Mouse (Mus musculus) mammary gland, adult 2 months (tissue): ENCODE data around the gene Try5. TPM values are rescaled to one million over a fixed set of nuclear protein-coding genes. Genes with fewer than 3 reads are reported as not detected.

ENCODE experiments used
- polyA plus RNA-seq: library from polyadenylated mRNA; depleted of rRNA; stranded (reverse); fragments of >200 nt; gene quantifications from 2 replicates; pipeline ENCODE4 v1.2.3, GENCODE M21; 2012; ENCODE audit warnings: low replicate concordance; rRNA removed

Gene Try5
- 0.18 and 0.72 TPM in 2 replicates for polyA plus RNA-seq

DNA sequence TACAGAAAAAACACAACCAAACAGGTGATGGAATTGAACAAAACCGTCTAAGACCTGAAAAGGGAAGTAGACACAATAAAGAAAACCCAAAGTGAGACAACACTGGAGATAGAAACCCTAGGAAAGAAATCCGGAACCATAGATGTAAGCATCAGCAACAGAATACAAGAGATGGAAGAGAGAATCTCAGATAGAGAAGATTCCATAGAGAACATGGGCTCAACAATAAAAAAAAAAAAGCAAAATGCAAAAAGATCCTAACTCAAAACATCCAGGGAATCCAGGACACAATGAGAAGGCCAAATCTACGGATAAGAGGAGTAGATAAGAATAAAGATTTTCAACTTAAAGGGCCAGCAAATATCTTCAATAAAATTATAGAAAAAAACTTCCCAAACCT is at the start of gene Try5:
TSS of gene Try5 (minus strand) at position 101 of the 400 bp plus-strand sequence.

DNA sequence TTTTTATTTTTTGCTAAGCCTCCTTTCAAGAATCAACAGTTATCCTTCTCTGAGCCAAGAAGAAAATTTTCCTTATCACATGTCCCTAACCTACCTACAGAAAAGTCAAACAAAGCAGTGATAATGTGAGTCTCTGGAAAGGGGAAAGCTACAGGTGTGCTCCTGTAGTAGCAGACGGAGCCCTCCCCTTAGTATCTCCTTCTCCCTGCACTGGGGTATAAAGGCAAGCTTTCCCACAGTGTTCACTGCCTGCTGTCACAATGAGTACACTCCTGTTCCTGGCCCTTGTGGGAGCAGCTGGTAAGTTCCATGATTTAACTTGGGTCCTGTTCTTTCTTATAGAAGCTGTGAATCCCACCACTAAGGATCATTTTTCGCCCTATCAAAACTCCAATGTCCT is 37.3 kb upstream of the Try5 start, which contains the start of gene Try10:
TSS of gene Try10 (plus strand) at position 174 of the 400 bp plus-strand sequence.

DNA sequence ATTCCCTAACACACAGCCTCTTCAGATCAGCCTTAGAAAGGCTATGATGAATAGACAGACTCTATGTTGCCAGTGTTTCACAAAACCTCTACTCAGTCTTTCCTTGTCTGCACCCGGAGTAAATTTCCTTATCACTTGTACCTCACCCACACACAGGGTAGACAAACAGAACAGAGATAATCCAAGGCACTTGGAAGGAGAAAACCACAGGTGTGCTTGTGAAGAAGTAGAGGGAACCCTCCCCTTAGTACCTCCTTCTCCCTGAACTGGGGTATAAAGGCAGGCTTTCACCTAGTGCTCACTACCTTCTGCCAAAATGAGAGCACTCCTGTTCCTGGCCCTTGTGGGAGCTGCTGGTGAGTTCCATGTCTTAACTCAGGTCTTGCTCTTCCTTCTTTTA is 14.7 kb downstream of the Try5 start, which contains the start of gene Try4:
TSS of gene Try4 (plus strand) at position 301 of the 400 bp plus-strand sequence.

Other genes starting within 250 kb of the Try5 start
- gene Try4, start 14.6 kb downstream of the Try5 start, polyA plus RNA-seq: 1.0 TPM in 1 of 2 replicates, not detected in the other
- not detected in 2 replicates for gene Try10, start 37.3 kb upstream of the Try5 start, polyA plus RNA-seq
- not detected in 2 replicates for gene Prss3, start 60.8 kb upstream of the Try5 start, polyA plus RNA-seq
- not detected in 2 replicates for gene Gm5771, start 75.5 kb upstream of the Try5 start, polyA plus RNA-seq
- not detected in 2 replicates for gene Gm10334, start 129.3 kb upstream of the Try5 start, polyA plus RNA-seq
- not detected in 2 replicates for gene Prss1, start 142.1 kb upstream of the Try5 start, polyA plus RNA-seq
- gene Prss2, start 204.9 kb upstream of the Try5 start, polyA plus RNA-seq: 0.59 and 2.9 TPM in 2 replicates